Mouse (Mus musculus): ENCODE measurements at regions not wholly inside any gene's neighbourhood (a gene's known extent, or its start where the extent isn't known, plus 50 kb on each side); places are given as distances from the start of the nearest gene placed in this dataset.

GRCm38 (mm10) chr14:80269179-80269951, 285.5 kb downstream of the Olfm4 start:
- TF ChIP-seq POLR2A (IDR thresholded peaks at IDR 0.05; ENCODE audit: insufficient read depth, low read depth, low read length) = no peak
- no peak for TF ChIP-seq CTCF (IDR thresholded peaks at IDR 0.05; ENCODE audit: insufficient read depth, low read depth, low read length)
- H3K27ac ChIP-seq (ENCODE audit: insufficient read depth, low read depth, low read length) = no peak overlapping the region
- no peaks in the 10 kb centered on the region for H3K4me1 ChIP-seq (ENCODE audit: control insufficient read depth, insufficient read depth, low read length)
- no peak overlapping the region for H3K4me3 ChIP-seq (ENCODE audit: insufficient read depth, low read depth, low read length)
- 48% methylated on average over 7 of the region's 7 CpGs for WGBS

GRCm38 (mm10) chr14:80270063-80270462, 286.2 kb downstream of the Olfm4 start:
- Histone ChIP-seq H3K4me3 (ENCODE audit: insufficient read depth, low read depth, low read length) (no peak overlapping the region), H3K4me1 (ENCODE audit: control insufficient read depth, insufficient read depth, low read length) (no peaks in the 10 kb centered on the region), H3K27ac (ENCODE audit: insufficient read depth, low read depth, low read length) (no peak overlapping the region)
- 76% methylated on average over 13 of the region's 13 CpGs for WGBS
- no peak for TF ChIP-seq CTCF (IDR thresholded peaks at IDR 0.05; ENCODE audit: insufficient read depth, low read depth, low read length)
- TF ChIP-seq POLR2A (IDR thresholded peaks at IDR 0.05; ENCODE audit: insufficient read depth, low read depth, low read length) = no peak

- no peak overlapping the region for H3K27ac ChIP-seq (ENCODE audit: insufficient read depth, low read depth, low read length)
- no peak overlapping the region for H3K4me3 ChIP-seq (ENCODE audit: insufficient read depth, low read depth, low read length)
- 84% methylated on average over 4 of the region's 4 CpGs for WGBS
- no peaks in the 10 kb centered on the region for H3K4me1 ChIP-seq (ENCODE audit: control insufficient read depth, insufficient read depth, low read length)
- no peak for TF ChIP-seq CTCF (IDR thresholded peaks at IDR 0.05; ENCODE audit: insufficient read depth, low read depth, low read length)
- TF ChIP-seq POLR2A (IDR thresholded peaks at IDR 0.05; ENCODE audit: insufficient read depth, low read depth, low read length) = no peak
These were observed 296.3 kb downstream of the Olfm4 start for GRCm38 (mm10) chr14:80280188-80280587.

GRCm38 (mm10) chr14:80283726-80284125, 299.8 kb downstream of the Olfm4 start:
- Histone ChIP-seq H3K27ac (ENCODE audit: insufficient read depth, low read depth, low read length) (no peak overlapping the region), H3K4me3 (ENCODE audit: insufficient read depth, low read depth, low read length) (no peak overlapping the region), H3K4me1 (ENCODE audit: control insufficient read depth, insufficient read depth, low read length) (no peaks in the 10 kb centered on the region)
- no peak for TF ChIP-seq CTCF (IDR thresholded peaks at IDR 0.05; ENCODE audit: insufficient read depth, low read depth, low read length)
- 57% methylated on average over 2 of the region's 2 CpGs for WGBS

- H3K27ac ChIP-seq (ENCODE audit: insufficient read depth, low read depth, low read length) = no peak overlapping the region
- 54% methylated on average over 4 of the region's 4 CpGs for WGBS
These were observed 307.5 kb downstream of the Olfm4 start for GRCm38 (mm10) chr14:80291360-80291759.

GRCm38 (mm10) chr14:80293378-80293777, 309.5 kb downstream of the Olfm4 start:
- H3K27ac ChIP-seq (ENCODE audit: insufficient read depth, low read depth, low read length) = no peak overlapping the region
- WGBS = 73% methylated on average over 4 of the region's 4 CpGs
- TF ChIP-seq POLR2A (IDR thresholded peaks at IDR 0.05; ENCODE audit: insufficient read depth, low read depth, low read length) = no peak
- TF ChIP-seq CTCF (IDR thresholded peaks at IDR 0.05; ENCODE audit: insufficient read depth, low read depth, low read length) = no peak
- H3K4me1 ChIP-seq (ENCODE audit: control insufficient read depth, insufficient read depth, low read length) = 0 out of 2 replicates have a peak, but pooled peaks cover 3% of the 10 kb centered on the region
- H3K4me3 ChIP-seq (ENCODE audit: insufficient read depth, low read depth, low read length) = no peak overlapping the region

More at GRCm38 (mm10) chr14:80291360-80291759, 307.5 kb downstream of the Olfm4 start:
- TF ChIP-seq POLR2A (IDR thresholded peaks at IDR 0.05; ENCODE audit: insufficient read depth, low read depth, low read length) = no peak
- no peak for TF ChIP-seq CTCF (IDR thresholded peaks at IDR 0.05; ENCODE audit: insufficient read depth, low read depth, low read length)
- Histone ChIP-seq H3K4me3 (ENCODE audit: insufficient read depth, low read depth, low read length) (no peak overlapping the region), H3K4me1 (ENCODE audit: control insufficient read depth, insufficient read depth, low read length) (0 out of 2 replicates have a peak, but pooled peaks cover 3% of the 10 kb centered on the region)

- Histone ChIP-seq H3K4me3 (ENCODE audit: insufficient read depth, low read depth, low read length) (no peak overlapping the region), H3K4me1 (ENCODE audit: control insufficient read depth, insufficient read depth, low read length) (no peaks in the 10 kb centered on the region), H3K27ac (ENCODE audit: insufficient read depth, low read depth, low read length) (no peak overlapping the region)
- WGBS = 70% methylated on average over 2 of the region's 2 CpGs
- TF ChIP-seq POLR2A (IDR thresholded peaks at IDR 0.05; ENCODE audit: insufficient read depth, low read depth, low read length) = no peak
- no peak for TF ChIP-seq CTCF (IDR thresholded peaks at IDR 0.05; ENCODE audit: insufficient read depth, low read depth, low read length)
These were observed 345.8 kb downstream of the Olfm4 start for GRCm38 (mm10) chr14:80329651-80330050.

- no peaks in the 10 kb centered on the region for H3K4me1 ChIP-seq (ENCODE audit: control insufficient read depth, insufficient read depth, low read length)
- no peak overlapping the region for H3K4me3 ChIP-seq (ENCODE audit: insufficient read depth, low read depth, low read length)
- H3K27ac ChIP-seq (ENCODE audit: insufficient read depth, low read depth, low read length) = no peak overlapping the region
- TF ChIP-seq CTCF (IDR thresholded peaks at IDR 0.05; ENCODE audit: insufficient read depth, low read depth, low read length) (no peak), POLR2A (IDR thresholded peaks at IDR 0.05; ENCODE audit: insufficient read depth, low read depth, low read length) (no peak)
These were observed 378.2 kb downstream of the Olfm4 start for GRCm38 (mm10) chr14:80362024-80362622.

- TF ChIP-seq POLR2A (IDR thresholded peaks at IDR 0.05; ENCODE audit: insufficient read depth, low read depth, low read length) (no peak), CTCF (IDR thresholded peaks at IDR 0.05; ENCODE audit: insufficient read depth, low read depth, low read length) (no peak)
- 18% methylated on average over 11 of the region's 11 CpGs for WGBS
- no peak overlapping the region for H3K4me3 ChIP-seq (ENCODE audit: insufficient read depth, low read depth, low read length)
- no peak overlapping the region for H3K27ac ChIP-seq (ENCODE audit: insufficient read depth, low read depth, low read length)
- no peaks in the 10 kb centered on the region for H3K4me1 ChIP-seq (ENCODE audit: control insufficient read depth, insufficient read depth, low read length)
These were observed 385.7 kb downstream of the Olfm4 start for GRCm38 (mm10) chr14:80369448-80370153.

Data from olfactory bulb, adult 2 months (tissue).